Mouse (Mus musculus) retina, postnatal 7 days (tissue): Measurements from ENCODE around the gene Rbm26.

Experiments
- DNase-seq: peaks from one replicate; pipeline ENCODE4 v3.0.0-alpha.2; 2012; ENCODE audit warnings: low read depth, low spot score

Rbm26 gene

DNA sequence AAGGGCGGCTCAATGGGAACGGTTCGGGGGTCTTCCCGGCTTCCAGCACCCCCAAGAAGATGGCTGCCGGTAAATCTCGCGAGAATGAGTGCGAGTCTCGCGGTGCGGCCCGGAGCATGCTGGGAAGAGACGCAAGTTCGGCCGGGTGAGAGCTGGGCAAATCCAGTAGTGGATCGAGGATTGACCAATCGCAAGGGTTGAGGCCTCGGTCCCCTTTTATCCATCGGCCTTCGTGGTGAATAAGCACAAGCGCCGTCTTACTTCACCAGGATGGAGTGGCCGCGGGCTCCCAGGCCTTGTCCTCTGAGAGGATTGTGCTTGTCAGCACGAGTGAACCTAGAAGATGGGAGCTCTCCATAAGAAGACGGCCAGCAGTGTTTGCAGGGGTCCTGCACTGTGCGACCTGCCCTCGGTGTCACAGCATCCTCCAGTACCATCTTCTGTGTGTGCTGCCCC lies at the start of gene Rbm26:
TSS of gene Rbm26 (minus strand) at position 90 of the 456 bp plus-strand sequence.
- peak; percentile 94 for DNase-seq

DNA sequence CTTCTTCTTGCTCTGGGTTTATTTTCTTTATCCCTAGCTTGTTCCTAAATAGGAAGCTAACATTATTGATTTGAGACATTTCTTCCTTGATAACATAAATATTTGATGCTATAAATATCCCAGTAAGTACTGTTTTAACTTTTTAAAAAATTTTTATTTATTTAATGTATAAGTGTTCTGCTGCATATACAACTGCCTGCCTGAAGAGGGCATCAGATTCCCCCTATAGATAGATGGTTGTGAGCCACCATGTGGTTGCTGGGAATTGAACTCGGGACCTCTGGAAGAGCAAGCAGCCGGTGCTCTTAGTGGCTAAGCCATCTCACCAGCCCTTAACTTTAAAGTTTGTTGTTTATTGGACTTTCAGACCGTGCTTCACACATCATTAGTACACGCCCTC lies 48.7 kb upstream of the Rbm26 start:
- DNase-seq, result no peak

DNA sequence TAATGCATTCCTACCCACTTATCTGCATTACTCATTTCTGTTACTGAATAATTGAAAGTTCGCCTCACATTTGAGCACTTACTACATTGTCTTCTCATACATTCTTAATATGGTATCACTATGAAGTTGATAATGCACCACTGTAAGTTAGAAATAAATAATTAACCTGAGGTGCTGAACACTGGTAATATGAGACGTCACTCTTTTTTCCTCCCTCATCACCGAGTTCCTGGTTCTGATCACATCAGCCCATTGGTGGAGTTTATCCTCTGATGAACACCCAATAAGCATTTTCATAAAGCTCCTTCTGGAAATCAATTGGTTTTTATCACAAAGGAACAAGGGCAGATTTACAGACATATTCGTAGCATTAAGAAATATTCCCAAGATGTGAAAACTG lies 45.1 kb upstream of the Rbm26 start:
- no peak for DNase-seq

DNA sequence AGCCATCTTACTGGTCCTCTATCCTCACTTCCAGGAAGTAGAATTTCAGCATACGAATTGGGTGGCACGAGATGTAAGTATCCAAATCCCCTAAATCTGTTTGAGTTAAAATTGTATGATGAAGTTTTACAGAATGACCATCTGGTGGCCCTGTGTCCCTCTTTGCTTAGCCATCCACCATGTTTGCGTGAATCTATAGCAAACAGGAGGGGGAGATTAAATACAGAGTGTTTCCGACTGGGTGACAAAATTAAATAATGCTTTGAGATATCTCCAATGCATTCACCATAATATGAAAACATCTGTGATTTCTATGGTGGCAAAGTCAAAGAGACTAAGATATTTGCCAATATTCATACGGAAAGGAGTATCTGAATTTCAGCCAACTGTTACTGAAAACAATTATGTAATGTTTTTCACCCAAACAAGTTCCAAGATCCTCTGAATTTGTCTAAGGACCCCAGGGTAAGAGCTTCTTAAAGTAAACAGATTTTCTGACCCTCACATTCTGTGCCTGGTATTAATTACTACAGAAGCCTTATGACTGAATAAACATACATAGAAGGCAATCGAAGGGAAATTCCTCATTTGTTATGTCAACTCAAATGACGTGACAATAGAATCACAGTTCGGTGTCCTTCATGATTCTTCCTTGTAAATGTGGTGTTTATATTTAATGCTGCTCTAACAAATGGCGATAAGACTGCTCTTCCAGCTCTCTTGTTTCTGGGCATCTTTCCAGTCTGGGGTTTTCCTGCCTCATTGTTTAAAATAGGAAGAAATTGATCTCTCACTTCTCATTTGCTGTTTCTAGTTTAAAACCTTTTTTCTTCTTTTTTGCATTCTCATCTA lies 42.6 kb upstream of the Rbm26 start:
- no peak for DNase-seq

DNA sequence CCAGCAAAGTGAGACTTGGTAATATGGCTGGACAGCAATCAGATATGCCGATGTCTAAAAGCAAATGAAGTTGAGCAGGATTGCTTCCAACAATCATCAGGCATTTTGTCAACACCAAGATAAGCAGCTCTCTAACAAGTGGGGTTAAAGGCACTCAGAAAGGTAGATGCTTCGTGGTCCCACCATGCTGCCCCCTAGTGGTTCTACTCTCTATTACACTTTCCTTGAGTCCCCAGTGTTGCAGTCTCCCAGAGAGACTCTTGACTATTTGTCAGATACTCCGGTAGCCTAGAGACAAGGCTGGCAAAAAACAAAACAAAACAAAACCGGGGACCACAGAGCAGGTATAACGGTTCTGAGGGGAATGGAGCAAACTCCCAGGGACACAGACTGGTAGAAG lies 21.3 kb upstream of the Rbm26 start:
- DNase-seq, result no peak

DNA sequence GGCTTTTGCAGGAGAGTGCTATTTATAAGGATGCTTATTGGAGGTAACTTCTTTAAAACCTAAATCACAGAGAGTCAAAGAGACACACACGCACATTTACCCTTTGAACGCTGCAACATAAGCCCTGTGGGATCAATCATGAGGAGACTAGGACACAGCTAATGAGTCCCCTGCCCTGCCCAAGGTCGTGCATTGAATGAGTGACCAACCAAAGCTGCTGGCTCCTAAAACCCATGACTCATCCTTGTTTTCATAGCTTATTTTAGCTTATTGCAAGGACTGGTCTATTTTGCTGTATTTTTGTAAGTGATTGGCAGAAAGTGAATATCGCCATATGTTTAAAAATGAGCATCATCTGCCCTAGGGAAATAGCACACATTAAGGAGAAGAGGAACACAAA lies 17.6 kb upstream of the Rbm26 start:
- no peak for DNase-seq

DNA sequence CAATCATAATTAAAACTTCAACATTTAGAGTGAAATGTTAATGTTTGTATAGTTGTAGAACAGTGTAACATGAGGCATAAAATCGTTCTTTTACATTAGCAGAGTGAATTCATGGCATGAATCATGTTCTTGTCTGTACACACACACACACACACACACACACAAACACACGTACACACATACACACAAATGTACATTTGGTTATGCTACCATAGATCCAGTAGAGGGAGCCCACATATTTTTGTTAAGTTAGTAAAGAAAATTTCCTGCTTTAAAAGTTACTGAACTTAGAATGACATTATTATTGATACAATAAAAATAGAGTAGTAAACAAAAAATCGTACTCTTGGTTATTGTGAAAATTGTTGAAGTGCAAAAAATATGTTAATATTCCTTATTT lies 7.7 kb upstream of the Rbm26 start:
- no peak for DNase-seq

DNA sequence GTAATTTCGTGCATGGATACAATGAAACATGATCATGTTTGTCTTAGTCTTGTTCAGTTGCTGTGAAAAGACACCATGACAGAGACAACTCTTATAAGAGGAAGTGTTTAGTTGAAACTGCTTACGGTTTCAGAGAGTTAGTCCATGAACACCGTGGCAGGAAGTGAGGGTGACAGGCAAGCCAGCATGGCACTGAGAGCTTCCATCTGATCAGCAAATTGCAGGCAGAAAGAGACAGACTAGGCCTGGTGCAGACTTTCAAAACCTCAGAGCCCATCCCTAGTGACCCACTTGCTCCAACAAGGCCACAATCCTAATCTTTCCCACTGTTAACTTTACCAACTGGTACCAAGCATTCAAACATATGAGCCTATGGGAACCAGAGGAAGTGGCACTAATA lies 5.7 kb upstream of the Rbm26 start:
- DNase-seq, result no peak

DNA sequence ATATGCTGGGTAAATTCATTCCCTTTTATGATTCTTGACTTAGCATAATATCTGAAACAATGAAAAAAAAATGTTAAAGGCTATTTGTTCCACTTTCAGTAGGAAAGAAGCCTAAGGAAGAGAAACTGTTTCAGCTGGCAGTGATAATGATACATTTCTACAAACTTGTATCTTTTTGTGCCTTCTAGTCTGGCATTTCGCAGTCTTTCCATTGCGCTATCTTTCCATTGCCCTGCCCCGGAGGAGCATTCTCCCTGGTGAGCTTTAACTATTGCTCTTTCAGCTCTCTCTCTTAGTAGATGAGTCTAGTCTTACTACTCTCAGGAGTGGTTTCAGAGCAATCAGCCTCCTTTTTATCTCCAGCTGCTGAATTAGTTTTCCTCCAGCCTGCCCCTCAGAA lies 2.6 kb upstream of the Rbm26 start:
- no peak for DNase-seq

DNA sequence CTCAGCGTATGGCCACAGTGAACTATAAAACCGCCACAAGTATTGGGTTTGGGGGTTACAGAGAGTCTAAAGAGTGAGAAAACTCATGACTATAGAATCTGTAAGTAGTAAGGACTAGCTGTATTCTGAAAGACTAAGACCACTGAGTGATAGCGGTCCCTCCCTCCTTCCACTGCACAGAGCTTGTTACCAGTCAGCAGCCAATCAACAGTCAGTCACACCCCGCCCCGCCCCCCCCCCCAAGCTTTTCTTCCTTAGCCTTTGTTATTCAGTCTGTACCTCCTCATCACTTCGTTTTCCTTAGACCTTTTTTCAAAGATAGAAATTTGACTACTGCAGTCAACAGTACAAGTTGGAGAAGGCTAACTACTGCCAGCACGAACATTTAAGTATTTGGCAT lies 1.9 kb upstream of the Rbm26 start:
- DNase-seq, result no peak

DNA sequence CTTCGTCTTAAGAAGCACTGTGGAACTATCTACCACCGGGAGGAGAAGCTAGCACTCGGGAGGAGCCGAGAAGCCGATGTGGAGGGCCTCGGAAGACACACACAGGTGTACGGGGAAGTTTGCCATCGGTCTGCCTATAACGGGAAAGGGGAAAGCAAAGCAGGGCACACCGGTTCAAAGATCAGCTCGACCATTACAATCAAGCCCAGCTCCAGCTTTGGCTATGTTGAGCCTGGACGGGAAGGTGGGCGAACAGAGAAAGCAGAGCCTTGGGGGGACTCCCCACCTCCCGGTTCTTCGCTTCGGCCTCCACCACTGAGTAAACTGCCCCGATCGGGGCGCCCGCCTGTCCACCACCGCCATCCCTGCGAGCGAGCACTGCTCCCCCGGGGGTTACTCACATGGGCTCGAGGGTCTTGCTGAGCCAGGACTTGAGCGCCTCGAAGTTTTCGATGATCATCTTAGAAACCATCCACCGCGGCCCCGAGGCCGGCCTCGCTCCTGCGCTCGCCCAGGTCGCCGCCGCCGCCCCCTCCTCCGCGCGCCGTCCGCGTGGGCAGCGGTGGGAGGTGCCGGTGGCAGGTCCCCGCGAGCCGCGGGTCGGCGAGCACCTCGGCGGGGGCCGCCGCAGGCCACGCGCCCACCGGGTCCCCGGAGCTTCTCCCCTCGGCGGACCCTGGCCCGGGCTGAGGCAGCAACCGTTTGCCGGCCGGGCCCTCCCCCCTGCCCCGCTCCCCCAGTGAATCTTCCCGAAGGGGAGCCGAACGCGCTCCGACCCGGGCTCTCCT lies 552 bp downstream of the Rbm26 start:
- DNase-seq, result no peak

DNA sequence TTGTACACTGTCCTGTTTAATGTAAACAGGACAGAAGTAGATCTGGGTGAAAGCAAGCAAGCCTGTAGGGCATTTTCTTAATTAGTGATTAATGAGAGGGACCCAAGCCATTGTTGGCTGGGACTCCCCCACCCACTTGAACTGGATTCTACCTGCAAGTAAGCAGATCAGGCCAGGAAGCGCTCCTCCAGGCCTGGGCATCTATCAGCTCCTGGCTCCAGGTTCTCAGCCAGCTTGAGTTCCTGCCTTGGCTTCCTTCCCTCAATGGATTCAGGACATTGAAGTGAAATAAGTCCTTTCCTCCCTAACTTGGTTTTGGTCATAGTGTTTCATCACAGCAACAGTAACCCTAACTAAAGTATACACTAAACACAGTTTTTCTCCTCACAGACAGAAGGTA lies 9.9 kb downstream of the Rbm26 start:
- DNase-seq, result no peak

DNA sequence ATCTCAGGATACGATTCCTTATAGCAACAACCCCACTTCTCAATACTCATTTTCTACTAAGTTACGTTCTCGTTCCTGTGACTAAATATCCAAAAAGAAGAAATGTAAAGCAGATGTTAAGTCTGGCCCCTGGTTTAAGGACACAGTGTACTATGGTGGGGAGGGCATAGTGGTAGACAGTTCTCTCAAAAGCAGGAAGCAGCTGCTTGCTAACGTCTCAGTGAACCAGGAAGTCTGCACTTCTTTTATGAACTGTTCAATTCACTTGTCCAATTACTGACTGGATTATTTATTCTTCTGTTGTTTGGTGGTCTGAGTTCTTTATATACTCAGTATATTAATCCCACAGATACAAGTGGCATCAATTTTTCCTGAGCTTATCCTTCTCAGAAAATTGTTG lies 12.3 kb downstream of the Rbm26 start:
- DNase-seq, result no peak

DNA sequence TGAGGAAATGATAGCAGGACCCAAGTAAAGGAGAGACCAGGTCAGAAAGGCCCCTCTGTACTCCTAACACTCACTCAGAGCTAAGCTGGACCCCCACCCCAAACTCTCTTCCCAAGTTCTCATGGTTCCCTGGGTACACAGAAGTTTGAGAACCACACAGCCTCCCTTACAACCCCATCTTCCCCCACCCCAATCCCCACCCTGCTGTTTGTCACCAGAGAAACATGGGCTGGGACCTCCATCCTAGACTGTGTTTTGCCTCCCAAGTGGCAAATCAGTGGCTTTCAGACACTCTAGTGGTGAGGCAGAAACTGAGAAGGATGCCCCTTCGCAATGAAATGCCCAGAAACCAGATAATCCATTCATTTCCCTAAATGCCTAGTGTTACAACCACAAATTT lies 15.8 kb downstream of the Rbm26 start:
- DNase-seq, result no peak

DNA sequence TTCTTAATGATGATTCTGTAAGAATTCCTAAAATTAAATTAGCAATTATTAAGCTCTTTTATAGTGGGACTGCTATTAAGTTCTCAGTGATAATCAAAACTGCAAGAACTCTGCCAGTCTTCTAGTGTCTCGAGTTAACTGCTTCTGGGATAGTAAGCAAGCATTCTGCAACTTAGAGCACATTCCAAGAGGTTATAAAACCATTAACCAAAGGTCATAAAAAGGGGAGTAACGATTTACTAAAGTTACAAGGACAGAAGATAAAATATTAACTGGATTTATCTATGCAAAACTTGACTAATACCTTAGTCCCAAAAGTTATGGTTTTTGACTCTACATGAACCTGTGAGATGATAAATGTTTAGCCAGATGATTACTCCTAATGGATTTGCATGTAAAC lies 18.6 kb downstream of the Rbm26 start:
- no peak for DNase-seq

DNA sequence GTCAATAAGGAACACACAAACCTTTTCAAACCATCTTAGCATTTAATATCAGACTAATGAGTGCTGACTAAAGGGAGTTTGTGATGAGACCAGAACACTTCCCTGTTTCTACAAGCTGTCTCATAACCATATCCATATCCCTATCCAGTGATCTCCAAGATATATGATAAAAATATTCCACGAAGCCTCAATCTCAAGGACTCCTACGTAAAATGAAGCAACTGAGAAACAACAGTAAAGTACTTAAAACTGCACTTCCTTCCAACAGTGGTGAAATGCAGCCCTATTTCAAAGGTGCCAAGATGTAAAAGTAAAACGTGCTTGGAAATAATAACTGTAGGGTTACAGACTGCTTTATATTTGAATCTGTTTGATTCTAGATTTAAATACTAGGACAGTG lies 43.1 kb downstream of the Rbm26 start:
- no peak for DNase-seq

DNA sequence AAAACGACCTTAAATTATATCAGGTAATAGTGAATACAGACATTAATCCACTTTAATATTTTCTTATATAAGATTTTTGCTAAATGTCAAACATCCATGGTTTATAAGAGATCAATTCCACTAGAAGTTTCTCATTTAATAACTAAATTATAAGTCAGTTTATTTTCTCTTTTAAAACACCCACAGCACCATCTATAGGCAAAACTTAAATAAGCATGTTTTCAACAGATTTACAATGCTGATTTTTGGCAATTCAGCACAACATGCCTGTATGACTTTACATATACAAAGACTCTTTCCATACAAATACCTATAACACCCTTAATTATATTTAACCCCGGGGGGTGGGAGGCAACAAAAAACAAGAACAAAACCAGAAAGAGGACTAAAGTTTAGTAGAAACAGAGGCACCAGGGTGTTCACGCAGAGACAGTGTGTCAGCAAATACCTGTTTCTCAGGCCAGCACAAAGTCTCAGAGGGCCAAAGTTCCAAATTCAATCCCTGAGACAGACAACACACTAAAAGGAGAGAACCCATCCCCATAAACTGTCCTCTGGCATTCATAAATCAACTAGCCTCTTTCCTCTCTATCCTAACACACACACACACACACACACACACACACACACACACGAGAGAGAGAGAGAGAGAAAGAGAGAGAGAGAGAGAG lies 49.3 kb downstream of the Rbm26 start:
- DNase-seq, result no peak

DNA sequence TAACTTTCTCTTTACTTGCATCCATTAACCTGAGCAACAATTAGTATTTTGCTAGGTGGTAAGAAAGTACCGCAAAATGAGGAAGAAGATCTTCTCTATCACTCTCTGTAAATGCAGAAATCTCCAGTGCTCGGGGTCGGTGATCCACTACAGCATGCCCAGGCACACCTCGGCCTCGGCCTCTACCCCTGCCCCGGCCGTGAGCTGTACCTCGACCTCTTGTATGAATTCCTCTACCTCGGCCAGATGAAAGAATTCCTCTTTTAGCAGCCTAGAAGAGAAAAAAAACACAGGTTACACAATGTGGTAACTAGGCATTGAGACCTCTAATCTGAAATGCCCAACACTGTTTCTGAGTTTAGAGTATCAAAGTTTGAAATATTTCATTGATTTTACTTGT lies 52.6 kb downstream of the Rbm26 start:
- no peak for DNase-seq

DNA sequence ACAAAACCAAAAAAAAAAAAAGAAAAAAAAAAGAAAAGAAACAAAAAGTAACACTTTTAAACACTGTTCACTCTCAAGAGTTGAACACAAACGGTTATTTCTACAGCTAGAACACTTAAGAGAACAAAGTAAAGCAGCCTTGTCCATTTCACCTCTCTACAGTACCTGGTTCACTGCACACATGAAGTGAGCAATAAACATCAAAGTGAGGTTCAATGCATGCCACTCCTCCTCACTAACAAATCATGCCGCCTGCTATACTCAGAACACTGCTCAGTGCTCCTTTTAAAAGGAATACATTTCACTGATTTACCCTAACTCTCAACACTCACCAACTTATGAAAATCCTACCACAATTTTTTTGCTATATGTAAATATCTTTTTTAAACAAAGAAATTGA lies 61.7 kb downstream of the Rbm26 start:
- DNase-seq, result no peak

DNA sequence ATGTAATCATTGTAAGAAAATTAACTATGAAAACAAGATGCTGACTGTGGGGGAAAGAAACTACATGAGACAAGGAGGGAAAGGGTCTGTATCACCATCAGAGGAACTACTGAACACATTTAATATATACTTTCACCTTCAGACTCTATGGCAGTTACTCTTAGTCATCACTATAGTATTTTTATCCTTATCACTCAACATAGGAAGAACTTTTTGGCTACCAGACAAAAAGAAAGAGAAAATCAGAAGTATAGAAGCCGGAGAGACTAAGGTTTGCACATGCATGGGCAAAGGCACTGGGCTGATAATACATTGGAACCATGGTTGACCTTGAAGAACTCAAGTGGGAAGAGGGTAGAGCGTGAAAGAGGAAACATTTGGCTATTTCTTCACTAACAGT lies 70.9 kb downstream of the Rbm26 start:
- DNase-seq, result no peak

DNA sequence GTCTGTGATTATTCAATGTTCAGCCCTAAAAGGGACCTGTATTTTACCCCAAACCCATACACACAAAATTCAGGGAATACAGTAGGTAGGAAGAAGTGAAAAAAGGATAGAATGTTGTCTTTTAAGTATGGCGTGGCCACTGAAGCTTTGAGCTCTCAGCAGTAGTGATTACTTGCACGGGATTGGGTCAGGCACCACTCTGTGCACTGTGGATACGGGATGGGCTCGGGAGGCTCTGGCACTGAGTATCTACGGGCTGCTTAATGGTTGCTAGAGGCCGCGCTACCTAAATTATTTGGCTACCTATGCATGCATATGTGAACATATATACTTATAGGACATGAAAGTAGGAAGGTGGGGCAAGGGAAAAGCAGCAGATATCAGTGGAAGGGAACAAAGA lies 78.3 kb downstream of the Rbm26 start:
- DNase-seq, result no peak

DNA sequence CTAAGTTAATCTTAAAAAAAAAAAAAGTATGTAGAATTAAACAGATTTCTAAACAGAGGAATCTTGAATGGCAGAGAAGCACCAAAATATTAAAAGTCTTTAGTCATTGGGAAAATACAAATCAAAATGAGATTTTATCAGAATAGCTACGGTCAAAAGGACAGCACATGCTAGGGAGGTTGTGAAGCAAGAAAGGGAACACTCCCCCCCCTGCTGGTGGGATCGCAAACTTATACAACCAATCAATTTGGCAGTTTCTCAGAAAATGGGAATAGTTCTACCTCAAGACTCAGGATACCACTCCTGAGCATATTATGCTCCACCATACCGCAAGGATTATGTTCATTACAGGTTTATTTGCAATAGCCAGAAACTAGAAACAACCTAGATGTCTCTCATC lies 80.9 kb downstream of the Rbm26 start:
- DNase-seq, result no peak

DNA sequence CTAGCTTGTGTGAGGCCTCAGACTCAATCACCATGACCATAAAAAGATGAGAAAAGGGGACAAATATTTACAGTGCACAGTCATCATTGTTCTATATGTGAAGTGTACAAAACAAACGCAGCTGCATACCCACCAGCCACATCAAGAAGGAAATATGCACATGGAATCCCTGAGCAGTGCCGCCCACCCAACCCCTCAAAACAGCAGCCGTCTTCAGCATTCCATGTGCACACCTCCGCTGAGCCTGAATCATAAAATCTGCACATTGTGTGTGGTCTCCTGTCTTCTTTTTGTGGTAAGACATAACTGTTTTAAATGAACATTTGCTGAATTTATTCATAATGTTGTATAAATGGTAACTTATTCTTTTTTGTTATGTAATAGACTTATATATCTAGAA lies 90.1 kb downstream of the Rbm26 start:
- DNase-seq, result no peak
